Mouse (Mus musculus) forebrain, embryonic 13.5 days (tissue): ENCODE data around the gene Emc9. TPM values are rescaled to one million over a fixed set of nuclear protein-coding genes. Genes with fewer than 3 reads are reported as not detected.

Source experiments
- ATAC-seq: fragments of 200-750 bp; cut with Nextera tagmentation; 2 replicates; pipeline ENCODE4 v1.8.0; 2017
- H3K27ac ChIP-seq: fragments of 300-500 bp; sonication (generic); 2 replicates; pipeline ENCODE4 v1.5.1; 2015; ENCODE audit warnings: inconsistent platforms, mild to moderate bottlenecking, moderate library complexity
- H3K27me3 ChIP-seq: fragments of 300-500 bp; sonication (generic); 2 replicates; pipeline ENCODE4 v1.6.1; 2015; ENCODE audit warnings: mild to moderate bottlenecking, inconsistent platforms
- H3K36me3 ChIP-seq: fragments of 300-500 bp; sonication (generic); 2 replicates; pipeline ENCODE4 v1.6.1; 2015; ENCODE audit warnings: mild to moderate bottlenecking, inconsistent platforms; ENCODE audit not compliant: poor library complexity, severe bottlenecking
- H3K4me1 ChIP-seq: fragments of 300-500 bp; sonication (generic); 2 replicates; pipeline ENCODE4 v1.6.1; 2015; ENCODE audit warnings: inconsistent platforms
- H3K4me2 ChIP-seq: fragments of 300-500 bp; sonication (generic); 2 replicates; pipeline ENCODE4 v1.6.1; 2015; ENCODE audit warnings: inconsistent platforms, mild to moderate bottlenecking, moderate library complexity
- H3K4me3 ChIP-seq: fragments of 300-500 bp; sonication (generic); 2 replicates; pipeline ENCODE4 v1.5.1; 2015; ENCODE audit warnings: mild to moderate bottlenecking, inconsistent platforms
- H3K9ac ChIP-seq: fragments of 300-500 bp; sonication (generic); 2 replicates; pipeline ENCODE4 v1.6.1; 2015; ENCODE audit warnings: mild to moderate bottlenecking, inconsistent platforms
- H3K9me3 ChIP-seq: fragments of 300-500 bp; sonication (generic); replicated peaks from 2 replicates; pipeline ENCODE4 v1.6.1; 2016; ENCODE audit warnings: inconsistent platforms
- WGBS: fragments of 180-500 bp; shearing (Covaris S2); methylation state at CpG from one replicate; pipeline ENCODE4 v1.1.7; 2015; 5-methylcytosine and 5-hydroxymethylcytosine counted together
- polyA plus RNA-seq: library from polyadenylated mRNA; unstranded; fragments of >200 nt; fragmentation: Nextera tagmentation; extraction: Ambion mirVana; gene quantifications from 2 replicates; pipeline ENCODE4 v1.2.1, GENCODE M21; 2015

Emc9 gene
- polyA plus RNA-seq, 1 experiment from 2014 or later, result 8.8 TPM

GRCm38 (mm10) chr14:55571760-55572159 is 13.3 kb downstream of the Emc9 start:
- Histone ChIP-seq H3K4me1 (no peaks in the 10 kb centered on the region), H3K9me3 (no peaks in the 10 kb centered on the region), H3K27ac (no peak overlapping the region), H3K4me2 (no peak overlapping the region), H3K36me3 (peaks cover 40% of the 10 kb centered on the region), H3K9ac (no peak overlapping the region), H3K4me3 (no peak overlapping the region), H3K27me3 (no peaks in the 10 kb centered on the region)
- ATAC-seq, result no peak

GRCm38 (mm10) chr14:55570588-55570987 is 14.5 kb downstream of the Emc9 start:
- WGBS, result 88% methylated on average over 2 of the region's 2 CpGs
- Histone ChIP-seq H3K9ac (no peak overlapping the region), H3K9me3 (no peaks in the 10 kb centered on the region), H3K27me3 (no peaks in the 10 kb centered on the region), H3K4me3 (no peak overlapping the region), H3K4me2 (no peak overlapping the region), H3K36me3 (peaks cover 52% of the 10 kb centered on the region), H3K27ac (no peak overlapping the region), H3K4me1 (no peaks in the 10 kb centered on the region)
- no peak for ATAC-seq

- Histone ChIP-seq H3K36me3 (peaks cover 78% of the 10 kb centered on the region), H3K27ac (no peak overlapping the region), H3K9ac (no peak overlapping the region), H3K4me2 (no peak overlapping the region), H3K9me3 (no peaks in the 10 kb centered on the region), H3K27me3 (no peaks in the 10 kb centered on the region), H3K4me1 (no peaks in the 10 kb centered on the region), H3K4me3 (no peak overlapping the region)
- no peak for ATAC-seq
- WGBS, result 86% methylated on average over 3 of the region's 3 CpGs
Measured at GRCm38 (mm10) chr14:55567496-55567895, 17.6 kb downstream of the Emc9 start.

- Histone ChIP-seq H3K9ac (no peak overlapping the region), H3K9me3 (no peaks in the 10 kb centered on the region), H3K36me3 (peaks cover 76% of the 10 kb centered on the region), H3K27me3 (no peaks in the 10 kb centered on the region), H3K4me3 (no peak overlapping the region), H3K4me2 (no peak overlapping the region), H3K4me1 (peaks cover 13% of the 10 kb centered on the region), H3K27ac (no peak overlapping the region)
- no peak for ATAC-seq
- WGBS, result 85% methylated on average over 3 of the region's 3 CpGs
Measured at GRCm38 (mm10) chr14:55565748-55566147, 19.4 kb downstream of the Emc9 start.

- no peak overlapping the region for H3K9ac ChIP-seq
- peaks cover 53% of the 10 kb centered on the region for H3K36me3 ChIP-seq
- WGBS, result 91% methylated on average over 11 of the region's 11 CpGs
Measured at GRCm38 (mm10) chr14:55563249-55563648, 21.9 kb downstream of the Emc9 start.

GRCm38 (mm10) chr14:55561860-55562259 is 23.2 kb downstream of the Emc9 start:
- Histone ChIP-seq H3K4me3 (no peak overlapping the region), H3K27ac (no peak overlapping the region), H3K4me2 (peak overlapping the region; percentile 77; the same call in 1 of the 2 replicates), H3K36me3 (peaks cover 39% of the 10 kb centered on the region), H3K9ac (no peak overlapping the region), H3K4me1 (peaks cover 21% of the 10 kb centered on the region), H3K27me3 (no peaks in the 10 kb centered on the region), H3K9me3 (no peaks in the 10 kb centered on the region)
- no peak for ATAC-seq
- WGBS, result 86% methylated on average over 10 of the region's 10 CpGs

More at GRCm38 (mm10) chr14:55563249-55563648, 21.9 kb downstream of the Emc9 start:
- no peak overlapping the region for H3K27ac ChIP-seq
- H3K9me3 ChIP-seq, result no peaks in the 10 kb centered on the region
- H3K27me3 ChIP-seq, result no peaks in the 10 kb centered on the region
- peaks cover 21% of the 10 kb centered on the region for H3K4me1 ChIP-seq
- H3K4me2 ChIP-seq, result no peak overlapping the region
- no peak for ATAC-seq
- H3K4me3 ChIP-seq, result no peak overlapping the region

GRCm38 (mm10) chr14:55560202-55561073 is 24.7 kb downstream of the Emc9 start, which contains the start of gene A730061H03Rik:
Gene A730061H03Rik, minus strand, starts transcription at chr14:55560406.
- no peaks in the 10 kb centered on the region for H3K9me3 ChIP-seq
- peak within 1 kb of the TSS; percentile 87 for H3K9ac ChIP-seq
- peaks cover 21% of the 10 kb centered on the region for H3K4me1 ChIP-seq
- H3K27me3 ChIP-seq, result no peaks in the 10 kb centered on the region
- peak; percentile 98 for ATAC-seq
- WGBS, result under 1% methylated on average over 51 of the region's 51 CpGs
- peak within 1 kb of the TSS; percentile 66 for H3K4me3 ChIP-seq
- peak within 1 kb of the TSS; percentile 98 for H3K27ac ChIP-seq
- peaks cover 25% of the 10 kb centered on the region for H3K36me3 ChIP-seq
- H3K4me2 ChIP-seq, result peak within 1 kb of the TSS; percentile 77

- Histone ChIP-seq H3K4me1 (peaks cover 21% of the 10 kb centered on the region), H3K36me3 (peaks cover 18% of the 10 kb centered on the region), H3K4me2 (peak within 1 kb of the TSS; percentile 77), H3K4me3 (peak within 1 kb of the TSS; percentile 66), H3K27ac (peak within 1 kb of the TSS; percentile 98), H3K9ac (peak within 1 kb of the TSS; percentile 87), H3K9me3 (no peaks in the 10 kb centered on the region), H3K27me3 (no peaks in the 10 kb centered on the region)
- WGBS, result 0% methylated on average over 27 of the region's 27 CpGs
- peak; percentile 80 for ATAC-seq
Measured at GRCm38 (mm10) chr14:55559799-55560201, 25.3 kb downstream of the Emc9 start, which contains the start of gene Dcaf11. Gene Dcaf11, plus strand, starts transcription at chr14:55560006.

GRCm38 (mm10) chr14:55558740-55559448 is 26.2 kb downstream of the Emc9 start:
- no peak for ATAC-seq
- Histone ChIP-seq H3K27ac (no peak overlapping the region), H3K9me3 (no peaks in the 10 kb centered on the region), H3K4me2 (peak overlapping the region; percentile 77), H3K4me1 (peaks cover 21% of the 10 kb centered on the region), H3K36me3 (peaks cover 9% of the 10 kb centered on the region), H3K4me3 (peak overlapping the region; percentile 66), H3K27me3 (no peaks in the 10 kb centered on the region), H3K9ac (peak overlapping the region; percentile 87)
- WGBS, result 58% methylated on average over 6 of the region's 6 CpGs

GRCm38 (mm10) chr14:55557587-55557986 is 27.5 kb downstream of the Emc9 start:
- Histone ChIP-seq H3K9me3 (no peaks in the 10 kb centered on the region), H3K4me2 (no peak overlapping the region), H3K9ac (no peak overlapping the region), H3K4me1 (peaks cover 21% of the 10 kb centered on the region), H3K36me3 (no peaks in the 10 kb centered on the region), H3K27me3 (no peaks in the 10 kb centered on the region), H3K27ac (no peak overlapping the region), H3K4me3 (no peak overlapping the region)
- 91% methylated on average over 3 of the region's 3 CpGs for WGBS
- ATAC-seq, result no peak

GRCm38 (mm10) chr14:55557003-55557402 is 28.1 kb downstream of the Emc9 start:
- Histone ChIP-seq H3K9ac (no peak overlapping the region), H3K36me3 (no peaks in the 10 kb centered on the region), H3K4me3 (no peak overlapping the region), H3K4me2 (no peak overlapping the region), H3K4me1 (peaks cover 19% of the 10 kb centered on the region), H3K9me3 (no peaks in the 10 kb centered on the region), H3K27me3 (no peaks in the 10 kb centered on the region), H3K27ac (no peak overlapping the region)
- no peak for ATAC-seq
- 26% methylated on average over 5 of the region's 5 CpGs for WGBS

- WGBS, result 85% methylated on average over 3 of the region's 3 CpGs
- H3K4me1 ChIP-seq, result peaks cover 7% of the 10 kb centered on the region
Measured at GRCm38 (mm10) chr14:55555788-55556187, 29.3 kb downstream of the Emc9 start.

More at GRCm38 (mm10) chr14:55555788-55556187, 29.3 kb downstream of the Emc9 start:
- H3K9ac ChIP-seq, result no peak overlapping the region
- H3K27ac ChIP-seq, result no peak overlapping the region
- H3K9me3 ChIP-seq, result no peaks in the 10 kb centered on the region
- H3K4me3 ChIP-seq, result no peak overlapping the region
- no peaks in the 10 kb centered on the region for H3K36me3 ChIP-seq
- no peak for ATAC-seq
- no peaks in the 10 kb centered on the region for H3K27me3 ChIP-seq
- H3K4me2 ChIP-seq, result no peak overlapping the region
